Mouse (Mus musculus) small intestine, adult 2 months (tissue): ENCODE measurements around the gene Ube2h.

ENCODE experiments used
- CTCF ChIP-seq: fragments of 200-500 bp; IDR thresholded peaks from 2 replicates; pipeline ENCODE4 v1.5.1; 2012; ENCODE audit warnings: low read depth, mild to moderate bottlenecking, control low read depth, inconsistent platforms, low read length, moderate library complexity, mixed read lengths; ENCODE audit not compliant: insufficient replicate concordance, insufficient read length; ENCODE audit errors: extremely low read depth
- POLR2A ChIP-seq: fragments of 200-500 bp; IDR thresholded peaks from 2 replicates; pipeline ENCODE4 v1.6.1; 2012; ENCODE audit warnings: low read depth, mild to moderate bottlenecking, control low read depth, inconsistent platforms, low read length, moderate library complexity

DNA sequence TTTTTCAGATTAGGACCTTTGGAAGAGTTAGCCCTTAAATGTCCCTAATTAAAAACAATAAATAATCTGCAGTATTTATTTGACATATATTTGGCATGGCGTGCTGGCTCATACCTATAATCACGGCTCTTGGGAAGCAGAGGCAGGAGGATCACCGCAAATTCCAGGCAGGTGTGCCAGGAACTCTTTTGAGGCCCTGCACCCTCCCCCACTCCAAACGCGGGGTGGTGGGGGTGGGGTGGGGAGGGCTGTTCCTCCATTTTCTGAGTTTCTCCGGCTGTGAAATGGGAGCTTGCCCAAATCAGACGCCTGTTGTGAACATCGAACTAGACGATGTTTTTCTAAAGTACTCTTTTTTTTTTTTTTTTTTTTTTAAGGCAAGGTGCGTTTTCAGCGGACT is 125.3 kb downstream of the Ube2h start:
- TF ChIP-seq POLR2A = no peak
- TF ChIP-seq CTCF = no peak
